Mouse (Mus musculus): ENCODE results near the gene Pemt.

DNA sequence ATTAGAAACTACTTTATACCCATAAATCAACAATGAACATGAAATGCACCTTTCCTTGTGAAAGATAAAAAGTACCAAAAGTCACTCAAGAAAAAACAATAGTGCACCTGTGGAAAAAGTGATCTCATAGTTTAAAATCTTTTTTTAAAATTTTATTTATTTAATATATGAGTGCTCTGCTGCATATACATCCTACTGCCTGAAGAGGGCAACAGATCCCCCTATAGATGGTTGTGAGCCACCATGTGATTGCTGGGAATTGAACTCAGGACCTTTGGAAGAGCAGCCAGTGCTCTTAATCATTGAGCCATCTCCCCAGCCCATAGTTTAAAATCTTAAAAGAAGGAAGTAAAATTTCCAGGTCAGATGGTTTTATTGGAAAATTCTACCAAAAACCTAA, 4.0 kb downstream of the Pemt start:
- TF ChIP-seq CTCF (IDR thresholded peaks at IDR 0.05; ENCODE audit: borderline replicate concordance, insufficient read depth, low read length): no peak
- TF ChIP-seq POLR2A (IDR thresholded peaks at IDR 0.05; ENCODE audit: low read depth, low read length): no peak
